8 mouse cellular contexts compared by ENCODE assay signal in the genomic region with DNA sequence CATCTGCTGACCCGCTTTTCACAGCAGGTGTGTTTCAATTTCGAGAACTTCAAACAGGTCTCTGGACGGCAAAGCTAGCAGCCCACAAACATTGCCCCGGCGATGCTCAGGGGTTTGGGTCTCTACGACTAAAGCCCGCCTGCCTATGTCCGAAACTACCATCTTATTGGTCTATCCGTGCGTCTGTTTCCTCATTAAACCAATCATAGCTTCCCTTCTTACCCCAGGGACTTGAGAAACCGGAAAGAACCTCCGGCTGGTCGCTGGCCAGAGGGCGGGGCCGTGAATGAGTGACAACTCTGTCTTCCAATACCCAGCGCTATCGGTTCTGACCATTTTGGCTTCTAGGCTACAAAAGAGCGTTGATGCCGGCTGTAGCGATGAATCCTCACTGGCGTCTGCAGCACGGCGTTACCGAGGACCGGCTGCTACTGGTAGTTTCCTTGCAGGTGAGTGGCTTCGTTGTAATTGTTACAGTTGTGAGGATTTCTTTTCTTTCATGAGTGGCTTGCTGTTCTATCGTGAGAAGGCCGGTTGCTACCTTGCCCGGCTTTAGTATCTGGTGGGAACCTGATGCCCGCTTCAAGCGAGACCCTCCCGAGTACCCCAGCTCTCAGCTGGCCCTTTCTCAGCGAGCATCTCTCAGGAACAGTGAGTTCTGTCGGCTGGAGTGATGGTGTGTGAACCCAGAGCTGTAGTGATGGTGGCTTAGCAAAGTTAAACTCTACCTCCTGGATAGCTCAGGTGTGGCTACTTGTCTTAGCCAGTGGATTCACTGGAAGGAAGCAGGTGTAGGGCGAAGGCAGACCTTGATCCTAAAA. TPM values are rescaled to one million over a fixed set of nuclear protein-coding genes. Genes with fewer than 3 reads are reported as not detected.
DNase-seq lines count a peak whose midpoint lies in the region; ATAC-seq lines count a peak whose summit lies in the region.

A gene (plus strand): TSS at position 234 of the 821 bp plus-strand sequence.

- H3K4me2 ChIP-seq in heart, embryonic 14.5 days (ENCODE audit: low read length), result peak within 1 kb of the TSS; percentile 89
- peak within 1 kb of the TSS; percentile 80 for H3K4me2 ChIP-seq in liver, embryonic 13.5 days
- H3K4me2 ChIP-seq in stomach, embryonic 16.5 days (ENCODE audit: low read depth, low read length), result peak within 1 kb of the TSS; percentile 77

- no peaks in the 10 kb centered on the region for H3K9me3 ChIP-seq in heart, embryonic 14.5 days (ENCODE audit: control insufficient read depth, low read length)
- no peaks in the 10 kb centered on the region for H3K9me3 ChIP-seq in liver, embryonic 13.5 days (replicated peaks)
- H3K9me3 ChIP-seq in stomach, embryonic 16.5 days (replicated peaks; ENCODE audit: control insufficient read depth, low read length), result no peaks in the 10 kb centered on the region

- peak within 1 kb of the TSS; percentile 76 to 83 for H3K4me3 ChIP-seq in heart, embryonic 14.5 days (ENCODE audit: control insufficient read depth in 1 of 2, insufficient read depth in 1 of 2, low read depth in 1 of 2, low read length in 2 of 2)
- peak within 1 kb of the TSS; percentile 79 for H3K4me3 ChIP-seq in liver, embryonic 13.5 days (replicated peaks)
- peak within 1 kb of the TSS; percentile 57 for H3K4me3 ChIP-seq in stomach, embryonic 16.5 days (replicated peaks; ENCODE audit: low read length)

- WGBS in heart, embryonic 14.5 days, result under 1% methylated on average over 35 of the region's 35 CpGs
- under 1% methylated on average over 35 of the region's 35 CpGs for WGBS in liver, embryonic 13.5 days (ENCODE audit: insufficient replicate concordance)
- WGBS in stomach, embryonic 16.5 days, result under 1% methylated on average over 35 of the region's 35 CpGs

- H3K4me1 ChIP-seq in heart, embryonic 14.5 days (ENCODE audit: control insufficient read depth in 2 of 2, insufficient read depth in 2 of 2, low read length in 2 of 2), result peaks cover 6 to 23% of the 10 kb centered on the region in 2 experiments
- peaks cover 84% of the 10 kb centered on the region for H3K4me1 ChIP-seq in liver, embryonic 13.5 days (replicated peaks)
- peaks cover 42% of the 10 kb centered on the region for H3K4me1 ChIP-seq in stomach, embryonic 16.5 days (ENCODE audit: control insufficient read depth, insufficient read depth, low read length)

- H3K9ac ChIP-seq in heart, embryonic 14.5 days (ENCODE audit: low read length), result peak within 1 kb of the TSS; percentile 83
- peak within 1 kb of the TSS; percentile 90 for H3K9ac ChIP-seq in liver, embryonic 13.5 days
- peak within 1 kb of the TSS; percentile 73 for H3K9ac ChIP-seq in stomach, embryonic 16.5 days (ENCODE audit: low read length)

- peak within 1 kb of the TSS; percentile 73 to 81 for H3K27ac ChIP-seq in heart, embryonic 14.5 days (replicated peaks in 1 of 2; ENCODE audit: control insufficient read depth in 1 of 2, insufficient read depth in 1 of 2, low read depth in 2 of 2, low read length in 2 of 2)
- peak within 1 kb of the TSS; percentile 87 for H3K27ac ChIP-seq in liver, embryonic 13.5 days
- H3K27ac ChIP-seq in stomach, embryonic 16.5 days (ENCODE audit: low read length), result peak within 1 kb of the TSS; percentile 48; the same call in 1 of the 2 replicates

- ATAC-seq in CD4-positive, CD25-positive, alpha-beta regulatory T cell, adult 4 months, result peak; percentile 98
- peak; percentile 97 for ATAC-seq in heart, embryonic 14.5 days (ENCODE audit: insufficient number of reproducible peaks, insufficient read depth, low FRiP score, low read depth)
- ATAC-seq in liver, embryonic 13.5 days (ENCODE audit: low read depth), result peak; percentile 90
- ATAC-seq in stomach, embryonic 16.5 days (ENCODE audit: insufficient read depth, low FRiP score), result peak; percentile 97

- no peaks in the 10 kb centered on the region for H3K36me3 ChIP-seq in heart, embryonic 14.5 days (ENCODE audit: control insufficient read depth, insufficient read depth, low read length)
- no peaks in the 10 kb centered on the region for H3K36me3 ChIP-seq in liver, embryonic 13.5 days
- no peaks in the 10 kb centered on the region for H3K36me3 ChIP-seq in stomach, embryonic 16.5 days (ENCODE audit: control insufficient read depth, insufficient read depth, low read length)

- H3K27me3 ChIP-seq in heart, embryonic 14.5 days (ENCODE audit: control insufficient read depth, insufficient read depth, low read length), result no peaks in the 10 kb centered on the region
- no peaks in the 10 kb centered on the region for H3K27me3 ChIP-seq in liver, embryonic 13.5 days
- H3K27me3 ChIP-seq in stomach, embryonic 16.5 days (ENCODE audit: control insufficient read depth, insufficient read depth, low read length), result no peaks in the 10 kb centered on the region

- DNase-seq in c-Kit-negative CD71-positive TER-119-positive erythroid progenitor cells, embryonic 14.5 days (ENCODE audit: low read depth, low spot score), result peak; percentile 99
- peak; percentile 99 for DNase-seq in fibroblast of lung, adult 2 months (ENCODE audit: low read depth)
- peak; percentile 99 for DNase-seq in kidney, postnatal 14 days
- peak; percentile 98 for DNase-seq in liver, embryonic 13.5 days
- DNase-seq in neural tube, embryonic 10.5 days (ENCODE audit: extremely low spot score, low spot score), result peak; percentile 93

RNA-seq across cellular contexts. Expression of the gene that starts here (rescaled TPM):
- polyA plus RNA-seq in CD4-positive, CD25-positive, alpha-beta regulatory T cell, adult 4 months (2017; shearing (Covaris generic)), result 10 to 100 TPM; 21.5 to 31.7 TPM
- 40.1 and 58.2 TPM in 2 replicates for polyA plus RNA-seq in heart, embryonic 14.5 days (2014; fragmentation: Nextera tagmentation; extraction: Ambion mirVana)
- polyA plus RNA-seq in liver, embryonic 13.5 days (2015; fragmentation: Nextera tagmentation; extraction: Ambion mirVana), result 136 and 141 TPM in 2 replicates
- 44.1 and 55.0 TPM in 2 replicates for polyA plus RNA-seq in stomach, embryonic 16.5 days (2015; fragmentation: Nextera tagmentation; extraction: Ambion mirVana)

Comparison
In these comparisons a context has a peak if more than half of its experiments do, and no peak if none do; other contexts are left out.
1. Peak in every context shown above with its lines: DNase-seq, ATAC-seq, H3K4me3 ChIP-seq and H3K27ac ChIP-seq.